Mouse (Mus musculus): ENCODE data around the gene Aco2. TPM values are rescaled to one million over a fixed set of nuclear protein-coding genes. Genes with fewer than 3 reads are reported as not detected.

Aco2 gene
- polyA plus RNA-seq, 1 experiment from 2014 or later = 265 TPM

DNA sequence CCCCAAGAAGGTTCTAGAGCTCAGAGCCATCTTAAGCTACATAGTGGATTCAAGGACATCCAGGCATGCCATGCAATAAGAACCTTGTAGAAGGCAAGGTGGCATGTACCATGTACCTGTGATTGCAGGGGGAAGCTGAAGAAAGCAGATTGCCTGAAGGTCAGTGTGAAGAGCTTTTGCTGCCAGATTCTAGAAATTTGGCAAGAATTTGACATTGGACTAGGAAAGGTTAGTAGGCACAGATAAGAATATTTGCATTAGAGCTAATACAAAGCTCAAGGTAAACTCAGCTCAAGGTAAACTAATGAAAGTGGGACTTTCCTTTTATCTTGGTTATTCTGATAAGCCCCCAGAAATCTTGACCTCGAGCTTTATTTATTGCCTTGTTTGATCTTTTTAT is 92.2 kb downstream of the Aco2 start:
- Histone ChIP-seq H3K4me1 (peaks cover 7% of the 10 kb centered on the region), H3K27me3 (replicated peaks) (no peaks in the 10 kb centered on the region), H3K4me2 (no peak overlapping the region), H3K9me3 (no peaks in the 10 kb centered on the region), H3K9ac (no peak overlapping the region), H3K27ac (no peak overlapping the region), H3K36me3 (replicated peaks) (no peaks in the 10 kb centered on the region), H3K4me3 (no peak overlapping the region)
- 70% methylated on average over 1 of the region's 1 CpGs for WGBS
- ATAC-seq (replicated peaks) = no peak

Other genes with a start within 250 kb of the Aco2 start
- gene L3mbtl2, start 208.4 kb upstream of the Aco2 start, polyA plus RNA-seq (2015; fragmentation: Nextera tagmentation; extraction: Ambion mirVana) = 31.5 and 32.1 TPM in 2 replicates
- gene Chadl, start 175.0 kb upstream of the Aco2 start, polyA plus RNA-seq (2015; fragmentation: Nextera tagmentation; extraction: Ambion mirVana) = 31.2 and 33.7 TPM in 2 replicates
- gene Zc3h7b, start 127.3 kb upstream of the Aco2 start, polyA plus RNA-seq (2015; fragmentation: Nextera tagmentation; extraction: Ambion mirVana) = 59.2 and 59.7 TPM in 2 replicates
- 162 and 164 TPM in 2 replicates for gene Rangap1, start 126.8 kb upstream of the Aco2 start, polyA plus RNA-seq (2015; fragmentation: Nextera tagmentation; extraction: Ambion mirVana)
- 24.0 and 25.2 TPM in 2 replicates for gene Tef, start 69.9 kb upstream of the Aco2 start, polyA plus RNA-seq (2015; fragmentation: Nextera tagmentation; extraction: Ambion mirVana)
- 16.5 and 18.5 TPM in 2 replicates for gene Tob2, start 13.5 kb upstream of the Aco2 start, polyA plus RNA-seq (2015; fragmentation: Nextera tagmentation; extraction: Ambion mirVana)
- 124 and 134 TPM in 2 replicates for gene Phf5a, start 398 bp upstream of the Aco2 start, polyA plus RNA-seq (2015; fragmentation: Nextera tagmentation; extraction: Ambion mirVana)
- 81.5 and 83.1 TPM in 2 replicates for gene Polr3h, start 53.9 kb downstream of the Aco2 start, polyA plus RNA-seq (2015; fragmentation: Nextera tagmentation; extraction: Ambion mirVana)
- gene Csdc2, start 64.5 kb downstream of the Aco2 start, polyA plus RNA-seq (2015; fragmentation: Nextera tagmentation; extraction: Ambion mirVana) = 248 and 250 TPM in 2 replicates
- 84.3 and 89.9 TPM in 2 replicates for gene Pmm1, start 88.6 kb downstream of the Aco2 start, polyA plus RNA-seq (2015; fragmentation: Nextera tagmentation; extraction: Ambion mirVana)
- gene 1700029P11Rik, start 108.2 kb downstream of the Aco2 start, polyA plus RNA-seq (2015; fragmentation: Nextera tagmentation; extraction: Ambion mirVana) = not detected in 2 replicates
- gene Xrcc6, start 115.5 kb downstream of the Aco2 start, polyA plus RNA-seq (2015; fragmentation: Nextera tagmentation; extraction: Ambion mirVana) = 43.1 and 46.7 TPM in 2 replicates
- gene Desi1, start 161.6 kb downstream of the Aco2 start, polyA plus RNA-seq (2015; fragmentation: Nextera tagmentation; extraction: Ambion mirVana) = 50.6 and 50.9 TPM in 2 replicates
- gene Snu13, start 175.3 kb downstream of the Aco2 start, polyA plus RNA-seq (2015; fragmentation: Nextera tagmentation; extraction: Ambion mirVana) = 231 and 247 TPM in 2 replicates
- not detected in 2 replicates for gene 4930407I10Rik, start 186.8 kb downstream of the Aco2 start, polyA plus RNA-seq (2015; fragmentation: Nextera tagmentation; extraction: Ambion mirVana)
- gene Mei1, start 197.7 kb downstream of the Aco2 start, polyA plus RNA-seq (2015; fragmentation: Nextera tagmentation; extraction: Ambion mirVana) = 0.10 TPM in 1 of 2 replicates, not detected in the other